Mouse (Mus musculus): ENCODE results near the gene Tnpo2. TPM values are rescaled to one million over a fixed set of nuclear protein-coding genes. Genes with fewer than 3 reads are reported as not detected.

Gene Tnpo2
- polyA plus RNA-seq, 1 experiment from 2014 or later: 64.1 TPM

DNA sequence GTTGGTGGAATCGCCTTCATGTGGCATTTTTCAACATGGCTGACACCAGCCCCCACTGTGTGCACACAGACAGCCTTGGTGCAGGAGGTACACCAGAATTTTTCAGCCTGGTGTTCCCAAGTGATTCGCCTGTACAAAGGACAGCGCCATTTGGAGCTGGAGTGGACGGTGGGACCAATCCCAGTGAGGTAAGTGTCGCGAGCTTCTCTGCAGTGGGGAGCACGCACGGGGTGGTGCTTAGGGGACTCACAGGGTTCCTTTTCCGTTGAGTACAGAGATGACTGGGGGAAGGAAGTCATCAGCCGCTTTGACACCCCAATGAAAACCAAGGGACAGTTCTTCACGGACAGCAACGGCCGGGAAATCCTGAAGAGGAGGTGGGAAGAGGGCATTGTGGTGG, 58.3 kb downstream of the Tnpo2 start:
- peaks cover 37% of the 10 kb centered on the region for H3K36me3 ChIP-seq
- H3K4me3 ChIP-seq: no peak overlapping the region
- H3K4me1 ChIP-seq: no peaks in the 10 kb centered on the region
- no peak for ATAC-seq (replicated peaks)
- no peaks in the 10 kb centered on the region for H3K27me3 ChIP-seq
- H3K4me2 ChIP-seq (replicated peaks): no peak overlapping the region
- H3K27ac ChIP-seq (replicated peaks): no peak overlapping the region
- no peaks in the 10 kb centered on the region for H3K9me3 ChIP-seq
- 93% methylated on average over 13 of the region's 13 CpGs for WGBS
- H3K9ac ChIP-seq (replicated peaks): no peak overlapping the region

DNA sequence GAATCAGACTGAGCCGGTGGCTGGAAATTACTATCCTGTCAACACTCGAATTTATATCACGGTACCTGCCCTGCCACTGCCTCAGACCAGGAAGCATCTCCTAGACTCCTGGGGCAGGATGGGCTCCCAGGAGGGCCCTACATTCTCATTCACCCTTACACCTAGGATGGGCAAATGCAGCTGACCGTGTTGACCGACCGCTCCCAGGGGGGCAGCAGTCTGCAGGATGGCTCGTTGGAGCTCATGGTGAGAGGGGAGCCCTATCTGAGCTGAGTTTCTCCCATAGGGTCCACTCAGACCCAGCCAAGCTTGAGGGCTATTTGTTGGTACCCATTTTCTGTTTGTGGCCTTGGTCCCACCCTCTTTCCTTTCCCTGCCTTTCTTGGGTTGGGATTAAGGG, 58.9 kb downstream of the Tnpo2 start:
- H3K36me3 ChIP-seq: peaks cover 37% of the 10 kb centered on the region

DNA sequence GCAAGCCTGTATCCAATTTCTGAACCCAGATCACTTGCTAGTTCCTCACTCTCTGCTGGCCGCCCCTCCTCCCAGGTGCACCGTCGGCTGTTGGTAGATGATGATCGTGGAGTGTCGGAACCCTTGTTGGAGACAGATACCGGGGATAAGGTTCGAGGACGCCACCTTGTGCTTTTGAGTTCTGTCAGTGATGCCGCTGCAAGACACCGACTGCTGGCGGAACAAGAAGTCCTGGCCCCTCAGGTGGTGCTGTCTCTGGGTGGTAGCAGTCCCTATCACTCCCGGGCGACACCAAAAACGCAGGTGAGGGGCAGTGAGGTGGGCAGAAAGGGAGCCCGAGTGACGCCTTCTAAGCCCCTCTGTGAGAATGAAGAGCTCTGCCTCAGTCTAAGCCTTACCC, 59.5 kb downstream of the Tnpo2 start:
- 94% methylated on average over 16 of the region's 16 CpGs for WGBS
- Histone ChIP-seq H3K9me3 (no peaks in the 10 kb centered on the region), H3K4me1 (no peaks in the 10 kb centered on the region), H3K4me2 (replicated peaks) (no peak overlapping the region), H3K9ac (replicated peaks) (no peak overlapping the region), H3K4me3 (no peak overlapping the region), H3K27ac (replicated peaks) (no peak overlapping the region), H3K36me3 (peaks cover 37% of the 10 kb centered on the region), H3K27me3 (no peaks in the 10 kb centered on the region)
- ATAC-seq (replicated peaks): no peak

More for the DNA sequence above, 58.9 kb downstream of the Tnpo2 start:
- Histone ChIP-seq H3K4me3 (no peak overlapping the region), H3K9me3 (no peaks in the 10 kb centered on the region), H3K9ac (replicated peaks) (no peak overlapping the region), H3K27ac (replicated peaks) (no peak overlapping the region), H3K27me3 (no peaks in the 10 kb centered on the region), H3K4me1 (no peaks in the 10 kb centered on the region), H3K4me2 (replicated peaks) (no peak overlapping the region)
- WGBS: 95% methylated on average over 7 of the region's 7 CpGs
- ATAC-seq (replicated peaks): no peak

DNA sequence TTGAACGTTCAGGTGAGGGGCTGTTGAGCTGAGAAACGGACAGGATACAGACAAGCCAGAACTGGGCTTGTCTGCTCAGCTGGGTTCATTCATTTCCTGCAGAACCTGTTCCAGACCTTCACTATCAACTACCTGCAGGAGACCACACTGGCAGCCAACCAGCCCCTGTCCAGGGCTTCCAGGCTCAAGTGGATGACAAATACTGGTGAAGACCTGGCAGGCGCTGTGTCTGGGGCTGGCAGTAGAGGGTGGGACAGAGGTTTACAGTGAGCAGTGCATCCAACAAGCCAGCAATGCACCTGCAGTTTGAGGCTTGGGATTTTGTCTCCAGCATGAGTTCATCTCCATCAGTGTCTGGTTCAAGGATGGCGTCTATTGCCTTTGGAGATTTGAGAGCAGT, 60.1 kb downstream of the Tnpo2 start:
- no peak overlapping the region for H3K4me2 ChIP-seq (replicated peaks)

DNA sequence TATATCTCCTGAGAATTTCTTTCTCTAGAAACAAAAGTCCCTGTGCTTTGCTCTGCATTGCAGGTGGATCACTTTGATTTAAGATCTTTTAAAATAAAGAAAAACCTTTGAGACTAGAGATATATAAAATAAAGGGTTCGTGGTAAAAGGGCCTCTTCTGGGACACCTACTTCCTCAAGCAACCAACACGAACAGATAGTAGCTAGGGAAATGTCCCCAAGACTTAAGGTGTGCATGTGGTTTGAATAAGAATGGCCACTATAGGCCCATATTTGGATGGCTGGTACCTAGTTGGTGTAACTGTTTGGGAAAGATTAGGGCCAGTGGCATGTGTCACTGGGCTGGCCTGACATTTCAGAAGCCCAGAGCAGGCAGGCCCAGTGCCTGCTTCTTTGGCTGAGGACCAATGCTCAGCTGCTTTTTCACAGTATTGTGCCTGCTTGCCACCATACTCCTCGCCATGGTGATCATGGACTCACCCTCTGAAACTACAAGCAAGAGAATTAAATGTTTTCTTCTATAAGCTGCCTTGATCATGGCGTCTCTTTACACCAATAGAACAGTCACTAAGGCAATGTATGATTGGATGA, 63.5 kb downstream of the Tnpo2 start:
- H3K27me3 ChIP-seq: no peaks in the 10 kb centered on the region
- ATAC-seq (replicated peaks): no peak
- 86% methylated on average over 4 of the region's 4 CpGs for WGBS
- no peak overlapping the region for H3K4me2 ChIP-seq (replicated peaks)
- H3K4me1 ChIP-seq: no peaks in the 10 kb centered on the region
- no peak overlapping the region for H3K9ac ChIP-seq (replicated peaks)
- no peak overlapping the region for H3K27ac ChIP-seq (replicated peaks)
- H3K9me3 ChIP-seq: no peaks in the 10 kb centered on the region
- no peak overlapping the region for H3K4me3 ChIP-seq
- H3K36me3 ChIP-seq: peaks cover 31% of the 10 kb centered on the region

More for the DNA sequence above, 60.1 kb downstream of the Tnpo2 start:
- H3K36me3 ChIP-seq: peaks cover 37% of the 10 kb centered on the region
- H3K4me1 ChIP-seq: no peaks in the 10 kb centered on the region
- no peak overlapping the region for H3K9ac ChIP-seq (replicated peaks)
- no peaks in the 10 kb centered on the region for H3K9me3 ChIP-seq
- ATAC-seq (replicated peaks): no peak
- 92% methylated on average over 4 of the region's 4 CpGs for WGBS
- H3K27ac ChIP-seq (replicated peaks): no peak overlapping the region
- H3K4me3 ChIP-seq: no peak overlapping the region
- no peaks in the 10 kb centered on the region for H3K27me3 ChIP-seq

Small RNA genes lying within 50 kb of the gene (microRNA-seq; reads per million reads assigned to microRNA genes)
- gene Mir7070: 1.5 reads per million

Other genes with a start within 250 kb of the Tnpo2 start
- gene Nfix, start 236.6 kb upstream of the Tnpo2 start, polyA plus RNA-seq (2015; fragmentation: Nextera tagmentation; extraction: Ambion mirVana): 413 and 445 TPM in 2 replicates
- gene Dand5, start 214.1 kb upstream of the Tnpo2 start, polyA plus RNA-seq (2015; fragmentation: Nextera tagmentation; extraction: Ambion mirVana): 8.1 and 8.9 TPM in 2 replicates
- gene Gadd45gip1, start 205.4 kb upstream of the Tnpo2 start, polyA plus RNA-seq (2015; fragmentation: Nextera tagmentation; extraction: Ambion mirVana): 36.3 and 39.9 TPM in 2 replicates
- gene Rad23a, start 196.2 kb upstream of the Tnpo2 start, polyA plus RNA-seq (2015; fragmentation: Nextera tagmentation; extraction: Ambion mirVana): 82.1 and 85.1 TPM in 2 replicates
- gene Calr, start 190.0 kb upstream of the Tnpo2 start, polyA plus RNA-seq (2015; fragmentation: Nextera tagmentation; extraction: Ambion mirVana): 559 and 575 TPM in 2 replicates
- 122 and 127 TPM in 2 replicates for gene Farsa, start 179.9 kb upstream of the Tnpo2 start, polyA plus RNA-seq (2015; fragmentation: Nextera tagmentation; extraction: Ambion mirVana)
- 55.0 and 64.4 TPM in 2 replicates for gene Syce2, start 164.8 kb upstream of the Tnpo2 start, polyA plus RNA-seq (2015; fragmentation: Nextera tagmentation; extraction: Ambion mirVana)
- 36.2 and 37.4 TPM in 2 replicates for gene Gcdh, start 143.0 kb upstream of the Tnpo2 start, polyA plus RNA-seq (2015; fragmentation: Nextera tagmentation; extraction: Ambion mirVana)
- gene Klf1, start 135.0 kb upstream of the Tnpo2 start, polyA plus RNA-seq (2015; fragmentation: Nextera tagmentation; extraction: Ambion mirVana): 0.75 and 0.87 TPM in 2 replicates
- 5.6 TPM in 2 replicates for gene Dnase2a, start 128.4 kb upstream of the Tnpo2 start, polyA plus RNA-seq (2015; fragmentation: Nextera tagmentation; extraction: Ambion mirVana)
- gene Mast1, start 99.6 kb upstream of the Tnpo2 start, polyA plus RNA-seq (2015; fragmentation: Nextera tagmentation; extraction: Ambion mirVana): 48.3 and 52.5 TPM in 2 replicates
- gene Rtbdn, start 89.9 kb upstream of the Tnpo2 start, polyA plus RNA-seq (2015; fragmentation: Nextera tagmentation; extraction: Ambion mirVana): 2.0 and 2.3 TPM in 2 replicates
- gene Gm49661, start 67.5 kb upstream of the Tnpo2 start, polyA plus RNA-seq (2015; fragmentation: Nextera tagmentation; extraction: Ambion mirVana): not detected in 2 replicates
- gene Prdx2, start 67.3 kb upstream of the Tnpo2 start, polyA plus RNA-seq (2015; fragmentation: Nextera tagmentation; extraction: Ambion mirVana): 1,445 and 1,467 TPM in 2 replicates
- 96.4 and 98.5 TPM in 2 replicates for gene Rnaseh2a, start 67.1 kb upstream of the Tnpo2 start, polyA plus RNA-seq (2015; fragmentation: Nextera tagmentation; extraction: Ambion mirVana)
- 7.6 TPM in 2 replicates for gene Junb, start 58.2 kb upstream of the Tnpo2 start, polyA plus RNA-seq (2015; fragmentation: Nextera tagmentation; extraction: Ambion mirVana)
- 28.0 and 29.7 TPM in 2 replicates for gene Hook2, start 46.3 kb upstream of the Tnpo2 start, polyA plus RNA-seq (2015; fragmentation: Nextera tagmentation; extraction: Ambion mirVana)
- gene Best2, start 22.4 kb upstream of the Tnpo2 start, polyA plus RNA-seq (2015; fragmentation: Nextera tagmentation; extraction: Ambion mirVana): not detected in 2 replicates
- 152 and 154 TPM in 2 replicates for gene Asna1, start 11.6 kb upstream of the Tnpo2 start, polyA plus RNA-seq (2015; fragmentation: Nextera tagmentation; extraction: Ambion mirVana)
- 141 and 150 TPM in 2 replicates for gene Trir, start 10.1 kb upstream of the Tnpo2 start, polyA plus RNA-seq (2015; fragmentation: Nextera tagmentation; extraction: Ambion mirVana)
- gene Fbxw9, start 23.1 kb downstream of the Tnpo2 start, polyA plus RNA-seq (2015; fragmentation: Nextera tagmentation; extraction: Ambion mirVana): 63.0 and 67.1 TPM in 2 replicates
- gene Gm5741, start 31.1 kb downstream of the Tnpo2 start, polyA plus RNA-seq (2015; fragmentation: Nextera tagmentation; extraction: Ambion mirVana): 1.2 and 2.0 TPM in 2 replicates
- gene Dhps, start 34.8 kb downstream of the Tnpo2 start, polyA plus RNA-seq (2015; fragmentation: Nextera tagmentation; extraction: Ambion mirVana): 91.4 and 92.3 TPM in 2 replicates
- 120 and 132 TPM in 2 replicates for gene Wdr83os, start 43.8 kb downstream of the Tnpo2 start, polyA plus RNA-seq (2015; fragmentation: Nextera tagmentation; extraction: Ambion mirVana)
- gene Wdr83, start 44.4 kb downstream of the Tnpo2 start, polyA plus RNA-seq (2015; fragmentation: Nextera tagmentation; extraction: Ambion mirVana): 62.1 and 62.3 TPM in 2 replicates
- gene Man2b1, start 46.4 kb downstream of the Tnpo2 start, polyA plus RNA-seq (2015; fragmentation: Nextera tagmentation; extraction: Ambion mirVana): 16.9 and 17.0 TPM in 2 replicates
- 3.8 and 4.1 TPM in 2 replicates for gene Zfp791, start 86.2 kb downstream of the Tnpo2 start, polyA plus RNA-seq (2015; fragmentation: Nextera tagmentation; extraction: Ambion mirVana)
- gene Cks1brt, start 115.0 kb downstream of the Tnpo2 start, polyA plus RNA-seq (2015; fragmentation: Nextera tagmentation; extraction: Ambion mirVana): not detected in 2 replicates
- gene Olfr371, start 189.1 kb downstream of the Tnpo2 start, polyA plus RNA-seq (2015; fragmentation: Nextera tagmentation; extraction: Ambion mirVana): not detected in 2 replicates

Data from forebrain, embryonic 15.5 days (tissue).